Mouse (Mus musculus) activated CD4-positive, CD25-positive, alpha-beta regulatory T cell (primary cell): ENCODE measurements around the gene Wfdc15a. TPM values are rescaled to one million over a fixed set of nuclear protein-coding genes. Genes with fewer than 3 reads are reported as not detected.

ENCODE experiments used
- polyA plus RNA-seq, 2 experiments: library from polyadenylated mRNA; unstranded; fragments of 100-300 nt; shearing (Covaris generic); gene quantifications; one replicate each; pipeline ENCODE4 v1.2.1; 2017

The Wfdc15a gene
- not detected for polyA plus RNA-seq

GRCm38 (mm10) chr2:164199626-164200327 is at the start of gene Wfdc15a:
TSS of gene Wfdc15a (minus strand) at chr2:164200130.

GRCm38 (mm10) chr2:164238366-164238765 is 38.4 kb upstream of the Wfdc15a start, which contains the start of gene Svs2:
TSS of gene Svs2 (minus strand) at chr2:164238466.

DNA sequence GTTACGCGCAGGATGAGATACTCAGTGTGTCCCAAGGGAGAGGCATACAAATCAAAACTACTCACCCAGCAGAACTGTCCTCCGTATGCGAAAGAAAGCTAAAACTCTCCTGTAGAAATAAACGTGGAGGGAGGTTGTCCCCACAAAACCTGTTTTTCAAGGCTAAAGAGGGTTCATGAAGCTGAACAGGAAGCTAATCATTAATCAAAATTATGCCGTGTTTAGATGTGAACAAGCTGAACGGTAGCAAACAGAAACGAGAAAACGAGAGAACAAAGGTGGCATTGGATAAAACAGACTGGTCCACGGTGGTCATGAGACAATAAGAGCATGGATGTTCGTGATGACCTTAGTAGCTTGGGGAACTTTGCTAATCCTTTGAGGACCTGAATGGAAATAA is 21.6 kb upstream of the Wfdc15a start, which contains the start of gene Wfdc15b:
Gene Wfdc15b (minus strand): TSS at position 139 of the 400 bp plus-strand sequence.

DNA sequence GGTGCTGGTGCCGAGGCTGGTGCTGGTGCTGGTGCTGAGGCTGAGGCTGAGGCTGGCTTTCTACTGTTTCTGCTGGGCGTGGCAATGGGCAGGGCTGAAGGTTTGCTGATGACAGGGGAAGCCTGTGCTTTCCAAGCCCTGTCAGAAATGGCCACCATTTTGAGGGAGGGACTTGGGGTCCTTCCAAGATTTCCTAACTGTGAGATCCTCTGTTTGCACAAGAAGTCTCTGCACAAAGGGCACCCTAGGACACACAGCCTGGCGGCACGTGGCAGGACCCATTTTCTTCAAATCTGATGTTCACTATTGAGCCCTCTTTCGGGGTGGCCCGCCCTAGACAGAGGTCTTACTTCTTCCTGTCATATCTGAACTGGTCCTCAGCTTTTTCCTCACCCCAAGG is 9.4 kb downstream of the Wfdc15a start, which contains the start of gene Wfdc12:
Gene Wfdc12 (minus strand): TSS at position 33 of the 400 bp plus-strand sequence.

DNA sequence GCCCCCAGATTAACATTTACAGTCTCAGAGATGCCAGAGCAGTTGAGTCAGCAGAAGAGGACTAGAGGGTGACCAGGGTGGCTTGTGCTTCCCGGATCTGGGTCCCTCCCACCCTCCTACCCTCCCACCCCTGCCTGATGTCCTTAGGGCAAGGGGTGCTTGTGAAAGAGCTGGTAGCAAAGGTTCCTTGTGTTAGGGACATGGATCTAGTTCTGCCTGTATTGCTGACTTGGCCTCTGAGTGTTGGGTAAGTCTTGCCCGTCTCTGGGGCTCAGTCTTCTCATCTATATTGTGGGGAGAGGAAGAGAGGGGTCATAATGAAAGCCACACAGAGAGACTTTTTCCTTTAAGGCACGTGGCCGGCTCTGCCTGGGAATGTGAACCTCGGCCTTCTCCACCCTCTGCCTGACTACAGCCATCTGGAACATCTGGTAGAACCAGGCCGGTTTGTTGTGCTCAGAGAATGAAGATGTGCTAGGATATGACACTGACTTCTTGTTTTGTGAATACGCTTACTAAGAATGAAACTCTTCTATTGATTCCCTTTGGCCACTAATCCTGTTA is 17.2 kb downstream of the Wfdc15a start, which contains the start of gene Wfdc5:
Gene Wfdc5 (minus strand): TSS at position 51 of the 564 bp plus-strand sequence.

DNA sequence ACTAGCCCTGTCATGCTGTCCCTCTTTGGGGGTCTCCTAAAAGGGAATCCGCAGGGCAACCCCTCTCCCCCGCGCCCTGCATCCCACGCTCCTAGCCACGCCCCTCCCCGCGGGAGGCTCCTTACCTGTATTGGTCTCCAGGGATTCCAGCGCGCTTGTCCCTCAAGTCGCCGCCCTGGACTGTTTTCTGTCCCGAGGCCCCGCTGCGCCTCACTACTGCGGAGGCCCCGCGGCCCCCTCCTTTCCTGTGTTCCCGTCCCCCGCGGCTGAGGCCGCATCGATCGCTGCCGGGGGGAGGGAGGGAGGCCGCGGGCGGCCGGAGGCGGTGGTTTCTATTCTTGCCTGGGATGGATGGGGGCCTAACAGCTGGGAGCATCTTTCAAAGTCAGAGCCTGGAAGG is 29.0 kb downstream of the Wfdc15a start, which contains the start of gene Kcns1:
Gene Kcns1 (minus strand): TSS at position 212 of the 400 bp plus-strand sequence.

Other genes with a start within 250 kb of the Wfdc15a start
- 100 to 1,000 TPM; 188 to 246 TPM for gene Ywhab, start 205.2 kb downstream of the Wfdc15a start, polyA plus RNA-seq
- gene Pabpc1l, start 174.7 kb downstream of the Wfdc15a start, polyA plus RNA-seq: 1 to 10 TPM; 2.2 to 3.8 TPM
- gene Stk4, start 129.8 kb downstream of the Wfdc15a start, polyA plus RNA-seq: 100 to 1,000 TPM; 186 to 204 TPM
- 100 to 1,000 TPM; 109 to 134 TPM for gene Tomm34, start 129.0 kb downstream of the Wfdc15a start, polyA plus RNA-seq
- gene Kcns1, start 29.0 kb downstream of the Wfdc15a start, polyA plus RNA-seq: not detected
- gene Wfdc5, start 17.4 kb downstream of the Wfdc15a start, polyA plus RNA-seq: under 1 TPM in 1 of 2 experiments, not detected in 1; 0.50 TPM
- gene Wfdc12, start 9.5 kb downstream of the Wfdc15a start, polyA plus RNA-seq: under 1 TPM in 1 of 2 experiments, not detected in 1; 0.43 TPM
- not detected for gene Wfdc15b, start 21.5 kb upstream of the Wfdc15a start, polyA plus RNA-seq
- not detected for gene Svs2, start 38.3 kb upstream of the Wfdc15a start, polyA plus RNA-seq
- not detected for gene Svs3b, start 56.5 kb upstream of the Wfdc15a start, polyA plus RNA-seq
- not detected for gene Svs4, start 78.3 kb upstream of the Wfdc15a start, polyA plus RNA-seq
- not detected for gene Svs3a, start 89.1 kb upstream of the Wfdc15a start, polyA plus RNA-seq
- gene Svs6, start 116.6 kb upstream of the Wfdc15a start, polyA plus RNA-seq: not detected
- gene Svs5, start 132.6 kb upstream of the Wfdc15a start, polyA plus RNA-seq: not detected
- 10 to 100 TPM in 1 of 2 experiments, 1 to 10 TPM in 1; 8.3 to 12.3 TPM for gene Slpi, start 189.0 kb upstream of the Wfdc15a start, polyA plus RNA-seq
- gene Rbpjl, start 203.0 kb upstream of the Wfdc15a start, polyA plus RNA-seq: not detected
- not detected for gene Matn4, start 205.0 kb upstream of the Wfdc15a start, polyA plus RNA-seq
- gene Sdc4, start 243.8 kb upstream of the Wfdc15a start, polyA plus RNA-seq: 10 to 100 TPM in 1 of 2 experiments, 1 to 10 TPM in 1; 2.1 to 10.2 TPM